Mouse (Mus musculus) lung, embryonic 16.5 days (tissue): ENCODE results near the gene Polr2j. TPM values are rescaled to one million over a fixed set of nuclear protein-coding genes. Genes with fewer than 3 reads are reported as not detected.
A peak's percentile ranks its signal among the peaks of the same experiment; 100 is the strongest.

Source experiments
- ATAC-seq: fragments of 200-750 bp; cut with Nextera tagmentation; 2 replicates; pipeline ENCODE4 v1.8.0; 2017; ENCODE audit warnings: low read depth, mild to moderate bottlenecking, moderate library complexity
- H3K27ac ChIP-seq: fragments of 300-500 bp; sonication (generic); 2 replicates; pipeline ENCODE4 v1.5.1; 2014; ENCODE audit warnings: mild to moderate bottlenecking, control low read depth, low read length
- H3K27me3 ChIP-seq: fragments of 300-500 bp; sonication (generic); 2 replicates; pipeline ENCODE4 v1.6.1; 2014; ENCODE audit warnings: low read depth, low read length, mixed read lengths; ENCODE audit not compliant: control insufficient read depth, insufficient read depth
- H3K36me3 ChIP-seq: fragments of 300-500 bp; sonication (generic); 2 replicates; pipeline ENCODE4 v1.6.1; 2014; ENCODE audit warnings: low read length; ENCODE audit not compliant: control insufficient read depth, insufficient read depth
- H3K4me1 ChIP-seq: fragments of 300-500 bp; sonication (generic); replicated peaks from 2 replicates; pipeline ENCODE4 v1.6.1; 2014; ENCODE audit warnings: low read length, mixed read lengths; ENCODE audit not compliant: control insufficient read depth, insufficient read depth
- H3K4me2 ChIP-seq: fragments of 300-500 bp; sonication (generic); 2 replicates; pipeline ENCODE4 v1.6.1; 2014; ENCODE audit warnings: low read depth, low read length, control low read depth
- H3K4me3 ChIP-seq: fragments of 300-500 bp; sonication (generic); 2 replicates; pipeline ENCODE4 v1.5.1; 2014; ENCODE audit warnings: mild to moderate bottlenecking, low read length, control low read depth
- H3K9ac ChIP-seq: fragments of 300-500 bp; sonication (generic); 2 replicates; pipeline ENCODE4 v1.6.1; 2014; ENCODE audit warnings: low read length, control low read depth
- H3K9me3 ChIP-seq: fragments of 300-500 bp; sonication (generic); 2 replicates; pipeline ENCODE4 v1.6.1; 2016; ENCODE audit warnings: low read length; ENCODE audit not compliant: control insufficient read depth
- WGBS: fragments of 180-500 bp; shearing (Covaris S2); extraction: QIAGEN DNeasy Blood & Tissue Kit; methylation state at CpG from one replicate; pipeline ENCODE4 v1.1.7; 2014; 5-methylcytosine and 5-hydroxymethylcytosine counted together
- microRNA-seq: library from miRNA; unstranded; fragments of <30 nt; microRNA quantifications from one replicate; pipeline ENCODE4, GENCODE M21; 2016
- polyA plus RNA-seq: library from polyadenylated mRNA; unstranded; fragments of >200 nt; fragmentation: Nextera tagmentation; extraction: Ambion mirVana; gene quantifications from 2 replicates; pipeline ENCODE4 v1.2.1, GENCODE M21; 2015

The Polr2j gene
- polyA plus RNA-seq, 1 experiment from 2014 or later: 211 TPM

GRCm38 (mm10) chr5:136169626-136170511 lies 53.4 kb downstream of the Polr2j start:
- no peak overlapping the region; the same call in 1 of the 2 replicates for H3K27ac ChIP-seq
- peak; percentile 5 for ATAC-seq
- 10% methylated on average over 15 of the region's 15 CpGs for WGBS

GRCm38 (mm10) chr5:136170512-136171362 lies 54.3 kb downstream of the Polr2j start, which contains the start of gene Orai2:
Orai2 (minus strand) TSS chr5:136170713.
- H3K4me2 ChIP-seq: peak within 1 kb of the TSS; percentile 96
- H3K4me3 ChIP-seq: peak within 1 kb of the TSS; percentile 66
- peak within 1 kb of the TSS; percentile 76 for H3K9ac ChIP-seq
- WGBS: 2% methylated on average over 37 of the region's 49 CpGs
- H3K36me3 ChIP-seq: no peaks in the 10 kb centered on the region
- peaks cover 5% of the 10 kb centered on the region; the same call in 1 of the 2 replicates for H3K9me3 ChIP-seq
- peak; percentile 80 for ATAC-seq
- peaks cover 23% of the 10 kb centered on the region for H3K4me1 ChIP-seq
- H3K27me3 ChIP-seq: no peaks in the 10 kb centered on the region
- peak within 1 kb of the TSS; percentile 77 for H3K27ac ChIP-seq

More at GRCm38 (mm10) chr5:136169626-136170511, 53.4 kb downstream of the Polr2j start:
- Histone ChIP-seq H3K4me3 (peak overlapping the region; percentile 66), H3K27me3 (no peaks in the 10 kb centered on the region), H3K9ac (peak overlapping the region; percentile 76), H3K36me3 (no peaks in the 10 kb centered on the region), H3K4me1 (peaks cover 23% of the 10 kb centered on the region), H3K4me2 (peak overlapping the region; percentile 96), H3K9me3 (peaks cover 5% of the 10 kb centered on the region; the same call in 1 of the 2 replicates)

GRCm38 (mm10) chr5:136171363-136172341 lies 55.2 kb downstream of the Polr2j start:
- Histone ChIP-seq H3K9me3 (peaks cover 5% of the 10 kb centered on the region; the same call in 1 of the 2 replicates), H3K27ac (peak overlapping the region; percentile 77), H3K9ac (peak overlapping the region; percentile 76), H3K36me3 (no peaks in the 10 kb centered on the region), H3K4me2 (peak overlapping the region; percentile 96), H3K4me1 (peaks cover 23% of the 10 kb centered on the region), H3K27me3 (no peaks in the 10 kb centered on the region), H3K4me3 (peak overlapping the region; percentile 66)
- 20% methylated on average over 17 of the region's 17 CpGs for WGBS
- no peak for ATAC-seq

Small RNAs within 50 kb of the gene (microRNA-seq; reads per million reads assigned to microRNA genes)
- gene Mir7035: not detected

Other genes with a start within 250 kb of the Polr2j start
- 126 and 127 TPM in 2 replicates for gene Hspb1, start 228.7 kb upstream of the Polr2j start, polyA plus RNA-seq
- 150 and 155 TPM in 2 replicates for gene Ywhag, start 182.0 kb upstream of the Polr2j start, polyA plus RNA-seq
- 3.0 and 3.2 TPM in 2 replicates for gene Ssc4d, start 142.1 kb upstream of the Polr2j start, polyA plus RNA-seq
- 0.16 and 0.19 TPM in 2 replicates for gene Zp3, start 136.5 kb upstream of the Polr2j start, polyA plus RNA-seq
- 26.6 and 27.6 TPM in 2 replicates for gene Dtx2, start 121.8 kb upstream of the Polr2j start, polyA plus RNA-seq
- 27.1 and 32.1 TPM in 2 replicates for gene Upk3b, start 78.1 kb upstream of the Polr2j start, polyA plus RNA-seq
- 5.4 and 8.7 TPM in 2 replicates for gene Upk3bl, start 62.1 kb upstream of the Polr2j start, polyA plus RNA-seq
- gene Rasa4, start 32.7 kb upstream of the Polr2j start, polyA plus RNA-seq: 3.3 and 4.4 TPM in 2 replicates
- gene Lrwd1, start 19.4 kb downstream of the Polr2j start, polyA plus RNA-seq: 37.6 and 41.3 TPM in 2 replicates
- gene Alkbh4, start 19.5 kb downstream of the Polr2j start, polyA plus RNA-seq: 15.6 and 17.1 TPM in 2 replicates
- gene Orai2, start 54.1 kb downstream of the Polr2j start, polyA plus RNA-seq: 10.3 and 11.2 TPM in 2 replicates
- 45.7 and 52.9 TPM in 2 replicates for gene Prkrip1, start 82.3 kb downstream of the Polr2j start, polyA plus RNA-seq
- 3.8 and 4.9 TPM in 2 replicates for gene Sh2b2, start 129.9 kb downstream of the Polr2j start, polyA plus RNA-seq